Mouse (Mus musculus): ENCODE measurements around the gene Dbx2. TPM values are rescaled to one million over a fixed set of nuclear protein-coding genes. Genes with fewer than 3 reads are reported as not detected.
A peak's percentile ranks its signal among the peaks of the same experiment; 100 is the strongest.

Dbx2 gene
- polyA plus RNA-seq, 1 experiment from 2014 or later: 0.18 TPM

DNA sequence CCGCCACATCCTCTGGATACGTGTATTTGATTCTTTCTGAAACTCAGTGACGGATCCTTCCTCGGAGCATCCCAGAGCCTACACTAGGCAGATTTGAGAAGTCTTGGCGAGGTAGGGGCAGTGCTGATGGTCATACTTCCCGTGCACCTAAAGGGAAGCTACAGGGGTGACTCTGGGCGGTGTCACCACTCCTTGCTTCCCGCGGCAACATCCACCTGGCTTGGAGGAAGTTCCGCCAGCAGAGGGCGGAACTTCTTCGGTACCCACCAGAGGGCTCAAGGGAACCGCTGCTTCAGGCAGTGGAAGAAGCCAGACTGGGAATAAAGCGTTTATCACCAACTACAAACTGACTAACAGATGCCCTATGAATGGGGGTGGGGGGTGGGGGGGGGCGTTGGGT, 68.9 kb downstream of the Dbx2 start:
- Histone ChIP-seq H3K27ac (no peak overlapping the region), H3K4me1 (replicated peaks; ENCODE audit: insufficient read depth, low read length) (no peaks in the 10 kb centered on the region), H3K4me3 (replicated peaks; ENCODE audit: low read depth, low read length) (no peak overlapping the region), H3K4me2 (ENCODE audit: low read length) (no peak overlapping the region), H3K27me3 (ENCODE audit: insufficient read depth, low read length) (no peaks in the 10 kb centered on the region), H3K9ac (ENCODE audit: low read depth, low read length) (no peak overlapping the region), H3K36me3 (ENCODE audit: insufficient read depth, low read length) (no peaks in the 10 kb centered on the region), H3K9me3 (replicated peaks; ENCODE audit: low read length) (no peaks in the 10 kb centered on the region)
- DNase-seq (ENCODE audit: low spot score): no peak
- WGBS: 95% methylated on average over 15 of the region's 15 CpGs
- no peak for TF ChIP-seq CTCF (IDR thresholded peaks at IDR 0.05; ENCODE audit: low read depth)
- ATAC-seq (replicated peaks; ENCODE audit: low FRiP score, low read depth): no peak

DNA sequence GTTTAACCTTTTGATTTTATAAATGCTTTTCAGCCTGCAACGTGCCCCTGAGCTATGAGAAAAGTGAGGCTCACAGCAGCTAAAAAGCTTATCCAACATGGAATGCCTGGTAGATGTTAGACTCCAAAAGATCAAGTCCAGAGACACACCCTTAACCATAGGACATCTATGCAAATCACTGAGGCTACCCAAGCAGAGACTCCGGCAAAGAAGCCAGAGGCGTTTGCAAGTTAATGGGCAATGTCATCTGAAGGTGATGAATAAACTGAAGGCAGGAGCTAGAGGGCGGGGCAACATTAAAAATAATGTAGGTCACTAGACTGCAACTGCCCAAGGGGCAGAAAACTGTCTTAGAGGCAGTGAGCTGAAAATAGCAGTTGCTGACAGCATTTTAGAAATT, 70.9 kb downstream of the Dbx2 start:
- H3K27me3 ChIP-seq (ENCODE audit: insufficient read depth, low read length): no peaks in the 10 kb centered on the region
- no peaks in the 10 kb centered on the region for H3K9me3 ChIP-seq (replicated peaks; ENCODE audit: low read length)
- DNase-seq (ENCODE audit: low spot score): no peak
- 23% methylated on average over 4 of the region's 4 CpGs for WGBS
- H3K4me3 ChIP-seq (replicated peaks; ENCODE audit: low read depth, low read length): no peak overlapping the region
- no peak overlapping the region for H3K27ac ChIP-seq
- no peaks in the 10 kb centered on the region for H3K4me1 ChIP-seq (replicated peaks; ENCODE audit: insufficient read depth, low read length)
- ATAC-seq (replicated peaks; ENCODE audit: low FRiP score, low read depth): no peak
- no peaks in the 10 kb centered on the region for H3K36me3 ChIP-seq (ENCODE audit: insufficient read depth, low read length)
- no peak overlapping the region for H3K9ac ChIP-seq (ENCODE audit: low read depth, low read length)
- H3K4me2 ChIP-seq (ENCODE audit: low read length): no peak overlapping the region
- no peak for TF ChIP-seq CTCF (IDR thresholded peaks at IDR 0.05; ENCODE audit: low read depth)

DNA sequence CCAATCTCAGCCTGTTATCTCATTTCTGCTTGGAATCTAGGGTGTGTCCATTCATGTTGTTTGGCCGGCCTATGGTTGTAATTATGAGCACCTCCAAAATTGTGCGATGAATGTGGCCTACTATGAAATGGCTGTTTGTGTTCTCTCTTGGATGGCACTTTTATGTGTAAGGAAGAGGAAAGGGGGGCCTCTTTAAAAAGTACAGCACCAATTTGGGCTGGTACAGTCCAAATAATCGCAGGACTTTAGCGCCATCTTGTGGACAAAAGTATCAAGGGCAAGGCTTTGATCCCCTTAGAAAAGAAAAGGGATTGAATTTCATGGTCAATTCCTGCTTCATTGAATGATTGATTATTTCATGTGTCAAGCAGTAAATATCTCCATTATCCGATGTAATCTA, 81.1 kb downstream of the Dbx2 start:
- ATAC-seq (replicated peaks; ENCODE audit: low FRiP score, low read depth) (no peak), DNase-seq (ENCODE audit: low spot score) (peak; percentile 78)
- Histone ChIP-seq H3K27me3 (ENCODE audit: insufficient read depth, low read length) (no peaks in the 10 kb centered on the region), H3K4me2 (ENCODE audit: low read length) (no peak overlapping the region), H3K4me3 (replicated peaks; ENCODE audit: low read depth, low read length) (no peak overlapping the region), H3K9ac (ENCODE audit: low read depth, low read length) (no peak overlapping the region), H3K27ac (no peak overlapping the region), H3K4me1 (replicated peaks; ENCODE audit: insufficient read depth, low read length) (no peaks in the 10 kb centered on the region), H3K36me3 (ENCODE audit: insufficient read depth, low read length) (no peaks in the 10 kb centered on the region), H3K9me3 (replicated peaks; ENCODE audit: low read length) (no peaks in the 10 kb centered on the region)
- TF ChIP-seq CTCF (IDR thresholded peaks at IDR 0.05; ENCODE audit: low read depth): peak; percentile 85
- 16% methylated on average over 5 of the region's 5 CpGs for WGBS

Other genes with a start within 250 kb of the Dbx2 start
- 8.2 and 9.1 TPM in 2 replicates for gene Nell2, start 127.4 kb downstream of the Dbx2 start, polyA plus RNA-seq (2015; fragmentation: Nextera tagmentation; extraction: Ambion mirVana)
- 35.2 and 39.6 TPM in 2 replicates for gene Ano6, start 134.9 kb upstream of the Dbx2 start, polyA plus RNA-seq (2015; fragmentation: Nextera tagmentation; extraction: Ambion mirVana)